ENCODE assay signal across 8 mouse cellular contexts in the genomic region with DNA sequence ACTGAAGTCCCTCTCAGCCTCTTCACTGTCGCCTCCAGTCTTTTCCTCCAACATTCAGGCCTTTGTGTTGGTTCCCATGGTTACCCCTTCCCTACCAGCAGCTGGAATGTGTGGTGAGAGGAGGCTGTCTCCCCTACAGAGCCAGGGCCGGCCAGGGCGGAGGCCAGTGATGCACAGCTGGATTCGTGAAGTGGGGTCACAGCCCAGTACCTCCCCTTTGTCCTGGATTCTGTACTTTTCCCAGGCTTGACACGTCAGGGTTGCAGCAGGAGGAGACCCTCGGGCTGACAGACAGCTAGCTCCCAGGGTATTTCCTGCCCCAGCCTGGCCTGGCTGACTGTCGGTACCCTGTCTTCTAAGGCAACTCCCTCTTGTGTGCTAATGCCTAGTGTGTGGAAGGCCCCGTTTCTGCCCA.
A peak's percentile ranks its signal among the peaks of the same experiment; 100 is the strongest.
DNase-seq lines count a peak whose midpoint lies in the region; ATAC-seq and TF ChIP-seq lines count a peak whose summit lies in the region.

No protein-coding gene starts in this region.

- H3K36me3 ChIP-seq in heart, embryonic 11.5 days (ENCODE audit: control insufficient read depth, insufficient read depth, low read length), result peaks cover 8% of the 10 kb centered on the region
- no peaks in the 10 kb centered on the region for H3K36me3 ChIP-seq in hindbrain, embryonic 12.5 days
- H3K36me3 ChIP-seq in small intestine, adult 2 months (ENCODE audit: control insufficient read depth, insufficient read depth, low read length), result peaks cover 10% of the 10 kb centered on the region

- TF ChIP-seq CTCF in small intestine, adult 2 months (IDR thresholded peaks at IDR 0.05; ENCODE audit: extremely low read depth, insufficient read length, insufficient replicate concordance, low read depth, low read length), result no peak

- 8% methylated on average over 8 of the region's 8 CpGs for WGBS in heart, embryonic 11.5 days (ENCODE audit: insufficient replicate concordance)
- WGBS in hindbrain, embryonic 12.5 days, result 1% methylated on average over 8 of the region's 8 CpGs
- WGBS in small intestine, adult 2 months, result 58% methylated on average over 8 of the region's 8 CpGs

- H3K9me3 ChIP-seq in heart, embryonic 11.5 days (replicated peaks; ENCODE audit: control insufficient read depth, low read length), result 0 out of 2 replicates have a peak, but pooled peaks cover 2% of the 10 kb centered on the region
- H3K9me3 ChIP-seq in hindbrain, embryonic 12.5 days (replicated peaks), result peaks cover 8% of the 10 kb centered on the region

- H3K27ac ChIP-seq in heart, embryonic 11.5 days (ENCODE audit: low read depth, low read length), result peak overlapping the region; percentile 74
- peak overlapping the region; percentile 75 for H3K27ac ChIP-seq in hindbrain, embryonic 12.5 days
- peak overlapping the region; percentile 22; the same call in 1 of the 2 replicates for H3K27ac ChIP-seq in small intestine, adult 2 months (ENCODE audit: insufficient read depth, low read depth, low read length)

- no peaks in the 10 kb centered on the region for H3K27me3 ChIP-seq in heart, embryonic 11.5 days (ENCODE audit: control insufficient read depth, insufficient read depth, low read length)
- H3K27me3 ChIP-seq in hindbrain, embryonic 12.5 days, result no peaks in the 10 kb centered on the region
- no peaks in the 10 kb centered on the region for H3K27me3 ChIP-seq in small intestine, adult 2 months (ENCODE audit: control insufficient read depth, insufficient read depth, low read length)

- H3K4me1 ChIP-seq in heart, embryonic 11.5 days (ENCODE audit: control insufficient read depth, insufficient read depth, low read length), result peaks cover 62% of the 10 kb centered on the region
- peaks cover 23% of the 10 kb centered on the region for H3K4me1 ChIP-seq in hindbrain, embryonic 12.5 days
- peaks cover 28% of the 10 kb centered on the region for H3K4me1 ChIP-seq in small intestine, adult 2 months (ENCODE audit: control insufficient read depth, insufficient read depth, insufficient read length, low read length)

- peak overlapping the region; percentile 37 for H3K4me2 ChIP-seq in heart, embryonic 11.5 days
- H3K4me2 ChIP-seq in hindbrain, embryonic 12.5 days (replicated peaks), result peak overlapping the region; percentile 19; the same call in 1 of the 2 replicates

- no peak for TF ChIP-seq POLR2A in small intestine, adult 2 months (IDR thresholded peaks at IDR 0.05; ENCODE audit: low read depth, low read length)

- peak overlapping the region; percentile 59 for H3K9ac ChIP-seq in heart, embryonic 11.5 days (ENCODE audit: low read depth, low read length)
- no peak overlapping the region; the same call in 1 of the 2 replicates for H3K9ac ChIP-seq in hindbrain, embryonic 12.5 days

- peak; percentile 81 for ATAC-seq in heart, embryonic 11.5 days (replicated peaks; ENCODE audit: insufficient number of reproducible peaks, low FRiP score, low TSS enrichment)
- ATAC-seq in hindbrain, embryonic 12.5 days (ENCODE audit: low FRiP score), result peak; percentile 93

- H3K4me3 ChIP-seq in heart, embryonic 11.5 days (ENCODE audit: low read depth, low read length), result no peak overlapping the region
- no peak overlapping the region for H3K4me3 ChIP-seq in hindbrain, embryonic 12.5 days
- H3K4me3 ChIP-seq in small intestine, adult 2 months (ENCODE audit: low read depth, low read length), result no peak overlapping the region

- DNase-seq in heart, adult 8-10 months (ENCODE audit: low spot score), result no peak
- DNase-seq in embryo, embryonic 10 days (ENCODE audit: low spot score), result peak; percentile 92
- peak; percentile 19 for DNase-seq in lung, postnatal 14 days
- DNase-seq in thymus, adult 18-20 months, result no peak
- no peak for DNase-seq in adrenal gland, postnatal 10 days

Comparison
In these comparisons a context has a peak if more than half of its experiments do, and no peak if none do; other contexts are left out.
1. H3K27ac ChIP-seq: peak in every context shown above with its lines; median percentile 75 in hindbrain, embryonic 12.5 days; 74 in heart, embryonic 11.5 days; 22 in small intestine, adult 2 months.
2. DNase-seq: peak in embryo, embryonic 10 days (single experiment) and lung, postnatal 14 days (single experiment); none in heart, adult 8-10 months (single experiment), thymus, adult 18-20 months (0 of 2) and adrenal gland, postnatal 10 days (single experiment).